5 mouse cellular contexts compared by ENCODE assay signal in genomic region chr3:95907613-95908012, GRCm38 (mm10). TPM values are rescaled to one million over a fixed set of nuclear protein-coding genes. Genes with fewer than 3 reads are reported as not detected.
"Had no signal": no experiment of that assay in that cellular context is flagged by ENCODE, and none has a peak within 500 bp of the region (broad histone marks: within the 10 kb centered on the region; RNA-seq: fewer than 3 reads in every experiment).

No protein-coding gene starts in this region.

- DNase-seq: layer of hippocampus, adult 9-11 months; liver, embryonic 13.5 days; right cerebral cortex, postnatal 25 days had no signal

RNA-seq across cellular contexts. Expression of gene Car14, which starts 3.1 kb away (rescaled TPM):
- total RNA-seq: megakaryocyte progenitor cell, adult 5-6 weeks; megakaryocyte-erythroid progenitor cell, adult 5-6 weeks had no signal
